Mouse (Mus musculus): ENCODE measurements around the gene Aim2.
A peak's percentile ranks its signal among the peaks of the same experiment; 100 is the strongest.

Gene Aim2

GRCm38 (mm10) chr1:173398323-173398970 is 47.8 kb downstream of the Aim2 start:
- DNase-seq, result peak; percentile 28 to 50

GRCm38 (mm10) chr1:173404696-173405309 is 54.1 kb downstream of the Aim2 start:
- no peak for DNase-seq

GRCm38 (mm10) chr1:173409066-173409465 is 58.4 kb downstream of the Aim2 start:
- DNase-seq, result no peak

GRCm38 (mm10) chr1:173411863-173412262 is 61.2 kb downstream of the Aim2 start:
- no peak for DNase-seq

GRCm38 (mm10) chr1:173414631-173415030 is 64.0 kb downstream of the Aim2 start:
- DNase-seq, result no peak

GRCm38 (mm10) chr1:173418516-173418915 is 67.8 kb downstream of the Aim2 start:
- DNase-seq, result no peak

GRCm38 (mm10) chr1:173418936-173419621 is 68.4 kb downstream of the Aim2 start:
- DNase-seq, result no peak

GRCm38 (mm10) chr1:173420374-173420773 is 69.7 kb downstream of the Aim2 start:
- DNase-seq, result peak; percentile 28 to 37

- no peak for DNase-seq
Measured at GRCm38 (mm10) chr1:173426345-173426744, 75.7 kb downstream of the Aim2 start.

- DNase-seq, result no peak
Measured at GRCm38 (mm10) chr1:173427385-173427784, 76.7 kb downstream of the Aim2 start.

- DNase-seq, result no peak
Measured at GRCm38 (mm10) chr1:173429995-173430699, 79.5 kb downstream of the Aim2 start.

- DNase-seq, result no peak
Measured at GRCm38 (mm10) chr1:173432411-173432810, 81.7 kb downstream of the Aim2 start.

- no peak for DNase-seq
Measured at GRCm38 (mm10) chr1:173437161-173437953, 86.7 kb downstream of the Aim2 start.

- peak in 1 of 2 experiments; percentile 28 for DNase-seq
Measured at GRCm38 (mm10) chr1:173440681-173441080, 90.0 kb downstream of the Aim2 start.

- DNase-seq, result peak; percentile 59 to 60
Measured at GRCm38 (mm10) chr1:173441210-173441609, 90.5 kb downstream of the Aim2 start.

GRCm38 (mm10) chr1:173443061-173443460 is 92.4 kb downstream of the Aim2 start:
- no peak for DNase-seq

- no peak for DNase-seq
Measured at GRCm38 (mm10) chr1:173447067-173447466, 96.4 kb downstream of the Aim2 start.

- no peak for DNase-seq
Measured at GRCm38 (mm10) chr1:173450621-173451020, 99.9 kb downstream of the Aim2 start.

- DNase-seq, result no peak
Measured at GRCm38 (mm10) chr1:173451665-173452064, 101.0 kb downstream of the Aim2 start.

GRCm38 (mm10) chr1:173456139-173456754 is 105.6 kb downstream of the Aim2 start:
- no peak for DNase-seq

- no peak for DNase-seq
Measured at GRCm38 (mm10) chr1:173456761-173457160, 106.1 kb downstream of the Aim2 start.

Data from thymus, postnatal 36 days (tissue).